Mouse (Mus musculus) midbrain, embryonic 13.5 days (tissue): Measurements from ENCODE around the gene Cdc42ep1. TPM values are rescaled to one million over a fixed set of nuclear protein-coding genes. Genes with fewer than 3 reads are reported as not detected.
"Not testable (repeated sequence)": the region's sequence is repeated elsewhere in the genome, so short reads cannot be mapped to it uniquely, and the experiment has no call there.

ENCODE experiments used
- ATAC-seq: fragments of 200-750 bp; cut with Nextera tagmentation; 2 replicates; pipeline ENCODE4 v1.8.0; 2017; ENCODE audit warnings: mild to moderate bottlenecking, moderate TSS enrichment, moderate library complexity
- H3K27ac ChIP-seq: fragments of 300-500 bp; sonication (generic); 2 replicates; pipeline ENCODE4 v1.5.1; 2015; ENCODE audit warnings: inconsistent platforms, mild to moderate bottlenecking, moderate library complexity
- H3K27me3 ChIP-seq: fragments of 300-500 bp; sonication (generic); 2 replicates; pipeline ENCODE4 v1.6.1; 2015; ENCODE audit warnings: mild to moderate bottlenecking, inconsistent platforms
- H3K36me3 ChIP-seq: fragments of 300-500 bp; sonication (generic); 2 replicates; pipeline ENCODE4 v1.6.1; 2015; ENCODE audit warnings: mild to moderate bottlenecking, inconsistent platforms
- H3K4me1 ChIP-seq: fragments of 300-500 bp; sonication (generic); replicated peaks from 2 replicates; pipeline ENCODE4 v1.6.1; 2015; ENCODE audit warnings: inconsistent platforms
- H3K4me2 ChIP-seq: fragments of 300-500 bp; sonication (generic); replicated peaks from 2 replicates; pipeline ENCODE4 v1.6.1; 2015; ENCODE audit warnings: moderate library complexity, mild to moderate bottlenecking, inconsistent platforms
- H3K4me3 ChIP-seq: fragments of 300-500 bp; sonication (generic); replicated peaks from 2 replicates; pipeline ENCODE4 v1.5.1; 2015; ENCODE audit warnings: mild to moderate bottlenecking, inconsistent platforms
- H3K9ac ChIP-seq: fragments of 300-500 bp; sonication (generic); replicated peaks from 2 replicates; pipeline ENCODE4 v1.6.1; 2015; ENCODE audit warnings: mild to moderate bottlenecking, inconsistent platforms
- H3K9me3 ChIP-seq: fragments of 300-500 bp; sonication (generic); 2 replicates; pipeline ENCODE4 v1.6.1; 2016; ENCODE audit warnings: mild to moderate bottlenecking, inconsistent platforms
- WGBS: fragments of 180-500 bp; shearing (Covaris S2); methylation state at CpG from one replicate; pipeline ENCODE4 v1.1.7; 2015; 5-methylcytosine and 5-hydroxymethylcytosine counted together
- polyA plus RNA-seq: library from polyadenylated mRNA; unstranded; fragments of >200 nt; fragmentation: Nextera tagmentation; extraction: Ambion mirVana; gene quantifications from 2 replicates; pipeline ENCODE4 v1.2.1, GENCODE M21; 2015

Gene Cdc42ep1
- polyA plus RNA-seq, 1 experiment from 2014 or later, result 8.5 TPM

GRCm38 (mm10) chr15:78874989-78875388 lies 32.6 kb downstream of the Cdc42ep1 start:
- H3K4me3 ChIP-seq, result no peak overlapping the region
- H3K9me3 ChIP-seq, result no peaks in the 10 kb centered on the region
- H3K9ac ChIP-seq, result no peak overlapping the region
- peak overlapping the region; percentile 99; the same call in 1 of the 2 replicates for H3K27ac ChIP-seq
- 0 out of 2 replicates have a peak, but pooled peaks cover 1% of the 10 kb centered on the region for H3K36me3 ChIP-seq
- H3K27me3 ChIP-seq, result no peaks in the 10 kb centered on the region
- no peak for ATAC-seq
- 73% methylated on average over 8 of the region's 8 CpGs for WGBS
- peaks cover 37% of the 10 kb centered on the region for H3K4me1 ChIP-seq
- no peak overlapping the region for H3K4me2 ChIP-seq

GRCm38 (mm10) chr15:78875537-78875936 lies 33.1 kb downstream of the Cdc42ep1 start:
- no peaks in the 10 kb centered on the region for H3K27me3 ChIP-seq
- H3K4me3 ChIP-seq, result peak overlapping the region; percentile 78; the same call in 1 of the 2 replicates
- no peaks in the 10 kb centered on the region for H3K9me3 ChIP-seq
- H3K9ac ChIP-seq, result 0 out of 2 replicates have a peak overlapping the region, but pooled peaks have one; percentile 87
- no peak for ATAC-seq
- WGBS, result 78% methylated on average over 5 of the region's 5 CpGs
- H3K27ac ChIP-seq, result peak overlapping the region; percentile 99
- H3K4me2 ChIP-seq, result peak overlapping the region; percentile 83
- 0 out of 2 replicates have a peak, but pooled peaks cover 5% of the 10 kb centered on the region for H3K36me3 ChIP-seq
- peaks cover 39% of the 10 kb centered on the region for H3K4me1 ChIP-seq

DNA sequence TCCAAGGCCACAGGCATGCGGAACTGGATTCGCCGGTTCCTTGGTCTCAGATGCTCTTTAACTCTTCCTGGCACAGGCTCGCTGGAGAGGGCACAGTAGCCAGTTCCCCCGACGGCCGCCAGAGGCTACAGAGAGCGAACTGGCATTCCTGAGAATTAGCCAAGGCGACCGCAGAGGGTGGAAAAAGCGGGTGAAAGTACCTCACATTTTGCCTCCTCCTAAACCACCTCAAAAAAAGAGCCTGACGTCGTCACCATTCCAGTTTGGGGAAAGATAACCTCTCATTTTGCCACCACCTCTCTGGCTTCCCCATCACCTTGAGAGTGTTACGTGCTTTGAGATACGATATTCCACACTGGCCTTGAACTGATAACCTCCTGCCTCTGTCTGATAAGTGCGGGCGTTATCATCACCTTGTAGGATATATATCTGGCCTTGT lies 33.9 kb downstream of the Cdc42ep1 start:
- peaks cover 12% of the 10 kb centered on the region for H3K36me3 ChIP-seq
- peak overlapping the region; percentile 87 for H3K9ac ChIP-seq
- peak; percentile 48 for ATAC-seq
- no peaks in the 10 kb centered on the region for H3K9me3 ChIP-seq
- peak overlapping the region; percentile 78 for H3K4me3 ChIP-seq
- H3K4me2 ChIP-seq, result peak overlapping the region; percentile 83
- peaks cover 39% of the 10 kb centered on the region for H3K4me1 ChIP-seq
- H3K27me3 ChIP-seq, result no peaks in the 10 kb centered on the region
- peak overlapping the region; percentile 99 for H3K27ac ChIP-seq
- WGBS, result 3% methylated on average over 17 of the region's 17 CpGs

- H3K36me3 ChIP-seq, result peaks cover 21% of the 10 kb centered on the region
- H3K9ac ChIP-seq, result peak within 1 kb of the TSS; percentile 87
- H3K4me3 ChIP-seq, result peak within 1 kb of the TSS; percentile 78
- H3K9me3 ChIP-seq, result no peaks in the 10 kb centered on the region
- peak within 1 kb of the TSS; percentile 83 for H3K4me2 ChIP-seq
- peaks cover 39% of the 10 kb centered on the region for H3K4me1 ChIP-seq
- no peaks in the 10 kb centered on the region for H3K27me3 ChIP-seq
- H3K27ac ChIP-seq, result peak within 1 kb of the TSS; percentile 99
- ATAC-seq, result peak; percentile 91
- WGBS, result 1% methylated on average over 71 of the region's 95 CpGs
Measured at GRCm38 (mm10) chr15:78876991-78877809, 34.8 kb downstream of the Cdc42ep1 start, which contains the start of gene Gga1. Gene Gga1 (plus strand): TSS chr15:78877190.

GRCm38 (mm10) chr15:78877810-78878390 lies 35.5 kb downstream of the Cdc42ep1 start:
- H3K4me2 ChIP-seq, result peak overlapping the region; percentile 83
- H3K4me3 ChIP-seq, result peak overlapping the region; percentile 78
- no peaks in the 10 kb centered on the region for H3K27me3 ChIP-seq
- no peaks in the 10 kb centered on the region for H3K9me3 ChIP-seq
- ATAC-seq, result peak; percentile 57
- WGBS, result under 1% methylated on average over 17 of the region's 17 CpGs
- H3K36me3 ChIP-seq, result peaks cover 28% of the 10 kb centered on the region
- peak overlapping the region; percentile 87 for H3K9ac ChIP-seq
- H3K27ac ChIP-seq, result peak overlapping the region; percentile 99
- H3K4me1 ChIP-seq, result peaks cover 39% of the 10 kb centered on the region

- not testable (repeated sequence) for H3K27me3 ChIP-seq, H3K4me3 ChIP-seq, H3K9me3 ChIP-seq, ATAC-seq, H3K27ac ChIP-seq
- H3K36me3 ChIP-seq, result peaks cover 39% of the 10 kb centered on the region
- peak overlapping the region; percentile 83 for H3K4me2 ChIP-seq
- peaks cover 39% of the 10 kb centered on the region for H3K4me1 ChIP-seq
- 76% methylated on average over 7 of the region's 7 CpGs for WGBS
- 0 out of 2 replicates have a peak overlapping the region, but pooled peaks have one; percentile 36 for H3K9ac ChIP-seq
Measured at GRCm38 (mm10) chr15:78878792-78879516, 36.5 kb downstream of the Cdc42ep1 start.

DNA sequence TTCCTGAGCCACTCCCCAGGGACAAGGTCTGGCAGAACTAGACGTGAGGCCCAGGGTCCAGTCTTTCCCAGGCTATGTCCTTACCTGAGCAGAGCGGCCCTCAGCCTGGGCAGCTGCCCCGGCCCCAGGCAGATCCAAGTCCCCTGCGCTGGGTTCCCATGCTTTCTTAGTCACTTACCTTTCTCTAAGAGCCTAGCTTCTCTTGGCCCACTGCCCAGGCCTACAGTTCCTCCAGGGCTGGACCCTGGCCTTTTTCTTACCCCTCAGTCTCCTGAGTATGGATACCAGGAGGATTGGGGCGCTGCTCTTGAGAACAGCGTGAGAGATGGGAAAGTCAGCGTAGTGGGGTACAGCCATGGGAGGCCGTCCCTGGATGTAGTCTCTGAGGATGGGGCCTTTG lies 38.0 kb downstream of the Cdc42ep1 start:
- H3K36me3 ChIP-seq, result peaks cover 52% of the 10 kb centered on the region
- no peak for ATAC-seq
- H3K4me3 ChIP-seq, result no peak overlapping the region
- H3K4me1 ChIP-seq, result peaks cover 35% of the 10 kb centered on the region
- H3K9ac ChIP-seq, result peak overlapping the region; percentile 8; the same call in 1 of the 2 replicates
- H3K27ac ChIP-seq, result no peak overlapping the region
- 95% methylated on average over 8 of the region's 8 CpGs for WGBS
- H3K27me3 ChIP-seq, result no peaks in the 10 kb centered on the region
- no peak overlapping the region for H3K4me2 ChIP-seq
- H3K9me3 ChIP-seq, result no peaks in the 10 kb centered on the region

- Histone ChIP-seq H3K4me2 (no peak overlapping the region), H3K36me3 (peaks cover 66% of the 10 kb centered on the region), H3K4me1 (peaks cover 23% of the 10 kb centered on the region), H3K4me3 (no peak overlapping the region), H3K9me3 (no peaks in the 10 kb centered on the region), H3K27ac (no peak overlapping the region), H3K9ac (no peak overlapping the region), H3K27me3 (no peaks in the 10 kb centered on the region)
- no peak for ATAC-seq
- WGBS, result 81% methylated on average over 3 of the region's 3 CpGs
Measured at GRCm38 (mm10) chr15:78881828-78882227, 39.4 kb downstream of the Cdc42ep1 start.

GRCm38 (mm10) chr15:78889401-78889853 lies 47.0 kb downstream of the Cdc42ep1 start:
- WGBS, result 18% methylated on average over 13 of the region's 13 CpGs
- Histone ChIP-seq H3K27ac (no peak overlapping the region), H3K9me3 (no peaks in the 10 kb centered on the region), H3K36me3 (peaks cover 95% of the 10 kb centered on the region), H3K4me1 (peaks cover 6% of the 10 kb centered on the region; the same call in 1 of the 2 replicates), H3K9ac (no peak overlapping the region), H3K27me3 (no peaks in the 10 kb centered on the region), H3K4me2 (no peak overlapping the region), H3K4me3 (no peak overlapping the region)
- ATAC-seq, result no peak

GRCm38 (mm10) chr15:78892440-78892839 lies 50.0 kb downstream of the Cdc42ep1 start:
- Histone ChIP-seq H3K27me3 (no peaks in the 10 kb centered on the region), H3K4me2 (no peak overlapping the region), H3K9me3 (no peaks in the 10 kb centered on the region), H3K36me3 (peaks cover 71% of the 10 kb centered on the region), H3K4me3 (no peak overlapping the region), H3K9ac (no peak overlapping the region), H3K27ac (no peak overlapping the region), H3K4me1 (peaks cover 6% of the 10 kb centered on the region; the same call in 1 of the 2 replicates)
- 56% methylated on average over 7 of the region's 7 CpGs for WGBS
- ATAC-seq, result no peak

DNA sequence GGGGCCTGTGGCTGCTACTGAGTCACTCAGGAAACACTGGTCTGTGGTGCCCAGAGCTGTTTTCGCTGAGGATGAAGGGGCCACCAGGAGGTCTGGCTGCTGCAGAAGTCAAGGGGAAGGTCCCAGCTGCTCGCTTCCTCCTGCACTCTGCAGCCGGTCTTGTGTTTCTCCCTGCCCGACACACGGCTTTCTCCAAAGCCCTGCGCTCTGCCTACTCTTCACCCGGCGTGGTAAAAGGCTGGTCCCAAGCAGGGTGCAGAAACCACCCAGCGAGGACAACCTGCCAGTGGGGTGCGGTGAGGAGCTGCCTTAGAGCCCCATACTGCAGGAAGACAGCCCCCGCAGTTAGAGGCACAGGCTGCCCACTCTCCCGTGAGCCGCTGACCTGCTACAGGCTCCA lies 52.3 kb downstream of the Cdc42ep1 start:
- Histone ChIP-seq H3K27me3 (peaks cover 15% of the 10 kb centered on the region), H3K4me2 (no peak overlapping the region), H3K9ac (no peak overlapping the region), H3K4me1 (peaks cover 9% of the 10 kb centered on the region), H3K4me3 (no peak overlapping the region), H3K9me3 (no peaks in the 10 kb centered on the region), H3K36me3 (peaks cover 49% of the 10 kb centered on the region), H3K27ac (no peak overlapping the region)
- ATAC-seq, result no peak
- 78% methylated on average over 13 of the region's 13 CpGs for WGBS
